In the genomic region with DNA sequence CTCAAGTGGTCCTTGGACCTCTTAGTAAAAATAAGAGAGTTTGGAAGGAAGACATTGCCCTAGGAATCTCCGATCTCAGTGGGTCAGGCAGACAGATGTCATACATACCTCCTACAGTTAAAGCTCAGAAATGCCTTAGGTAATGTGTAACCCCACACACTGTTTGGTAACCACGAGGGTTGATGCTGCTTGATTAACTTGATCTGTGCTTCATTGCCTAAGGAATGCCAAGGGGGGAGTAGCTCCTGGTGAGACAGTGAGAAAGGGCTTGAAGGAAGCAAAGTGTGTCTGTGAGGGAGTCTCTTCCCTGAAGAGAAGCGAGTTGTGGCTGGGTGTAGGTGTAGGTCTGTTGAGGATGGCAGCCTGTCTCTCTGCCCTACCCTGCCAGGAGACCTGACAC, we compare ENCODE assay signal across 12 mouse cellular contexts. TPM values are rescaled to one million over a fixed set of nuclear protein-coding genes. Genes with fewer than 3 reads are reported as not detected.
DNase-seq lines count a peak whose midpoint lies in the region; ATAC-seq and TF ChIP-seq lines count a peak whose summit lies in the region.
"Had no signal": no experiment of that assay in that cellular context is flagged by ENCODE, and none has a peak within 500 bp of the region (broad histone marks: within the 10 kb centered on the region; RNA-seq: fewer than 3 reads in every experiment).

No protein-coding gene starts in this region.

- no peak for TF ChIP-seq CTCF in stomach, postnatal 0 days (IDR thresholded peaks at IDR 0.05; ENCODE audit: low read depth)

- H3K4me3 ChIP-seq in hindbrain, embryonic 13.5 days, result no peak overlapping the region
- no peak overlapping the region for H3K4me3 ChIP-seq in hindbrain, embryonic 12.5 days
- H3K4me3 ChIP-seq in stomach, embryonic 15.5 days (replicated peaks), result no peak overlapping the region
- no peak overlapping the region for H3K4me3 ChIP-seq in stomach, postnatal 0 days (ENCODE audit: low read depth, low read length)
- H3K4me3 ChIP-seq: left cerebral cortex, adult 2 months; midbrain, embryonic 10.5 days had no signal

- no peaks in the 10 kb centered on the region for H3K27me3 ChIP-seq in hindbrain, embryonic 13.5 days
- H3K27me3 ChIP-seq in hindbrain, embryonic 12.5 days, result no peaks in the 10 kb centered on the region
- no peaks in the 10 kb centered on the region for H3K27me3 ChIP-seq in stomach, embryonic 15.5 days (replicated peaks)
- H3K27me3 ChIP-seq in stomach, postnatal 0 days (ENCODE audit: control insufficient read depth, insufficient read depth, low read length), result no peaks in the 10 kb centered on the region

- H3K36me3 ChIP-seq in hindbrain, embryonic 13.5 days, result peaks cover 66% of the 10 kb centered on the region
- H3K36me3 ChIP-seq in hindbrain, embryonic 12.5 days, result peaks cover 55% of the 10 kb centered on the region
- H3K36me3 ChIP-seq in stomach, embryonic 15.5 days, result peaks cover 50% of the 10 kb centered on the region
- peaks cover 31% of the 10 kb centered on the region for H3K36me3 ChIP-seq in stomach, postnatal 0 days (ENCODE audit: control insufficient read depth, insufficient read depth, low read length)

- WGBS in hindbrain, embryonic 13.5 days, result 80% methylated on average over 3 of the region's 3 CpGs
- WGBS in hindbrain, embryonic 12.5 days, result 80% methylated on average over 3 of the region's 3 CpGs
- 76% methylated on average over 3 of the region's 3 CpGs for WGBS in stomach, embryonic 15.5 days
- WGBS in stomach, postnatal 0 days, result 71% methylated on average over 3 of the region's 3 CpGs

- no peak for TF ChIP-seq EP300 in stomach, postnatal 0 days (optimal IDR thresholded peaks at IDR 0.05)

- DNase-seq in stomach, postnatal 0 days (ENCODE audit: low spot score), result no peak
- DNase-seq in kidney, adult 9 months, result peak; percentile 64
- no peak for DNase-seq in embryo, embryonic 11 days
- DNase-seq in cerebellum, adult 11 months, result no peak
- DNase-seq: cerebellum, postnatal 10 days; lung, postnatal 14 days had no signal

- H3K4me2 ChIP-seq in hindbrain, embryonic 13.5 days, result no peak overlapping the region
- no peak overlapping the region for H3K4me2 ChIP-seq in hindbrain, embryonic 12.5 days (replicated peaks)
- no peak overlapping the region for H3K4me2 ChIP-seq in stomach, embryonic 15.5 days
- no peak overlapping the region for H3K4me2 ChIP-seq in stomach, postnatal 0 days (replicated peaks; ENCODE audit: low read depth)

- no peak overlapping the region for H3K27ac ChIP-seq in hindbrain, embryonic 13.5 days
- no peak overlapping the region for H3K27ac ChIP-seq in hindbrain, embryonic 12.5 days
- 0 out of 2 replicates have a peak overlapping the region, but pooled peaks have one; percentile 17 for H3K27ac ChIP-seq in stomach, embryonic 15.5 days
- no peak overlapping the region for H3K27ac ChIP-seq in stomach, postnatal 0 days (replicated peaks)
- H3K27ac ChIP-seq: left cerebral cortex, adult 2 months; midbrain, embryonic 10.5 days had no signal

- peaks cover 43% of the 10 kb centered on the region for H3K4me1 ChIP-seq in hindbrain, embryonic 13.5 days (replicated peaks)
- H3K4me1 ChIP-seq in hindbrain, embryonic 12.5 days, result peaks cover 36% of the 10 kb centered on the region
- peaks cover 30% of the 10 kb centered on the region for H3K4me1 ChIP-seq in stomach, embryonic 15.5 days
- no peaks in the 10 kb centered on the region; the same call in 1 of the 2 replicates for H3K4me1 ChIP-seq in stomach, postnatal 0 days (replicated peaks; ENCODE audit: control insufficient read depth, insufficient read depth)

- H3K9ac ChIP-seq in hindbrain, embryonic 13.5 days, result peak overlapping the region; percentile 14
- no peak overlapping the region for H3K9ac ChIP-seq in hindbrain, embryonic 12.5 days
- no peak overlapping the region for H3K9ac ChIP-seq in stomach, embryonic 15.5 days
- H3K9ac ChIP-seq in stomach, postnatal 0 days (ENCODE audit: low read length), result no peak overlapping the region

- ATAC-seq in hindbrain, embryonic 13.5 days (ENCODE audit: low FRiP score), result no peak
- no peak for ATAC-seq in hindbrain, embryonic 12.5 days (ENCODE audit: low FRiP score)
- no peak for ATAC-seq in stomach, embryonic 15.5 days (ENCODE audit: insufficient read depth, low FRiP score, low read depth)
- no peak for ATAC-seq in stomach, postnatal 0 days (ENCODE audit: low FRiP score, low TSS enrichment)

- no peaks in the 10 kb centered on the region for H3K9me3 ChIP-seq in hindbrain, embryonic 13.5 days
- H3K9me3 ChIP-seq in hindbrain, embryonic 12.5 days (replicated peaks), result no peaks in the 10 kb centered on the region
- no peaks in the 10 kb centered on the region for H3K9me3 ChIP-seq in stomach, embryonic 15.5 days
- H3K9me3 ChIP-seq in stomach, postnatal 0 days (ENCODE audit: control insufficient read depth, low read length), result no peaks in the 10 kb centered on the region
- H3K9me3 ChIP-seq: midbrain, embryonic 10.5 days had no signal

RNA-seq across cellular contexts. Expression of a gene that starts 2.8 kb away (rescaled TPM):
- 43.2 and 44.5 TPM in 2 replicates for polyA plus RNA-seq in hindbrain, embryonic 13.5 days (2015; fragmentation: Nextera tagmentation; extraction: Ambion mirVana)
- 49.3 and 53.5 TPM in 2 replicates for polyA plus RNA-seq in hindbrain, embryonic 12.5 days (2016; fragmentation: Nextera tagmentation; extraction: Ambion mirVana)
- polyA plus RNA-seq in stomach, embryonic 15.5 days (2015; fragmentation: Nextera tagmentation; extraction: Ambion mirVana), result 63.3 and 64.3 TPM in 2 replicates
- 32.1 and 39.4 TPM in 2 replicates for polyA plus RNA-seq in stomach, postnatal 0 days (2015; fragmentation: Nextera tagmentation; extraction: Ambion mirVana)

RNA-seq across cellular contexts. Expression of a gene that starts 4.3 kb away (rescaled TPM):
- polyA plus RNA-seq in hindbrain, embryonic 13.5 days (2015; fragmentation: Nextera tagmentation; extraction: Ambion mirVana), result 68.8 and 71.7 TPM in 2 replicates
- polyA plus RNA-seq in hindbrain, embryonic 12.5 days (2016; fragmentation: Nextera tagmentation; extraction: Ambion mirVana), result 111 and 113 TPM in 2 replicates
- 44.5 and 52.7 TPM in 2 replicates for polyA plus RNA-seq in stomach, embryonic 15.5 days (2015; fragmentation: Nextera tagmentation; extraction: Ambion mirVana)
- 19.9 and 20.2 TPM in 2 replicates for polyA plus RNA-seq in stomach, postnatal 0 days (2015; fragmentation: Nextera tagmentation; extraction: Ambion mirVana)

RNA-seq across cellular contexts. Expression of a gene that starts 24.4 kb away (rescaled TPM):
- polyA plus RNA-seq in hindbrain, embryonic 13.5 days (2015; fragmentation: Nextera tagmentation; extraction: Ambion mirVana), result 0.45 and 1.5 TPM in 2 replicates
- 1.1 and 2.2 TPM in 2 replicates for polyA plus RNA-seq in hindbrain, embryonic 12.5 days (2016; fragmentation: Nextera tagmentation; extraction: Ambion mirVana)
- 9.6 and 12.7 TPM in 2 replicates for polyA plus RNA-seq in stomach, embryonic 15.5 days (2015; fragmentation: Nextera tagmentation; extraction: Ambion mirVana)
- polyA plus RNA-seq in stomach, postnatal 0 days (2015; fragmentation: Nextera tagmentation; extraction: Ambion mirVana), result 1.2 TPM in 2 replicates

RNA-seq across cellular contexts. Expression of a gene that starts 50.0 kb away (rescaled TPM):
- polyA plus RNA-seq in hindbrain, embryonic 13.5 days (2015; fragmentation: Nextera tagmentation; extraction: Ambion mirVana), result 5.7 and 7.1 TPM in 2 replicates
- 42.2 and 45.6 TPM in 2 replicates for polyA plus RNA-seq in hindbrain, embryonic 12.5 days (2016; fragmentation: Nextera tagmentation; extraction: Ambion mirVana)
- polyA plus RNA-seq in stomach, embryonic 15.5 days (2015; fragmentation: Nextera tagmentation; extraction: Ambion mirVana), result 29.8 and 33.8 TPM in 2 replicates
- polyA plus RNA-seq in stomach, postnatal 0 days (2015; fragmentation: Nextera tagmentation; extraction: Ambion mirVana), result 27.2 and 34.6 TPM in 2 replicates

RNA-seq across cellular contexts. Expression of a gene that starts 57.0 kb away (rescaled TPM):
- polyA plus RNA-seq in hindbrain, embryonic 13.5 days (2015; fragmentation: Nextera tagmentation; extraction: Ambion mirVana), result 0.14 TPM in 1 of 2 replicates, not detected in the other
- polyA plus RNA-seq in hindbrain, embryonic 12.5 days (2016; fragmentation: Nextera tagmentation; extraction: Ambion mirVana), result 0.09 TPM in 1 of 2 replicates, not detected in the other
- polyA plus RNA-seq in stomach, embryonic 15.5 days (2015; fragmentation: Nextera tagmentation; extraction: Ambion mirVana), result 5.9 and 6.2 TPM in 2 replicates
- 5.9 and 6.0 TPM in 2 replicates for polyA plus RNA-seq in stomach, postnatal 0 days (2015; fragmentation: Nextera tagmentation; extraction: Ambion mirVana)
- polyA plus RNA-seq: embryonic facial prominence, embryonic 11.5 days had no signal
